Mouse (Mus musculus) adrenal gland, adult (tissue): ENCODE data around the gene Exoc3l2.

ENCODE experiments used
- DNase-seq, 2 experiments: peaks; one replicate each; pipeline ENCODE4 v3.0.0; 2022 to 2023; ENCODE audit warnings: low spot score in 1 of 2; ENCODE audit not compliant: inconsistent age in 2 of 2

Exoc3l2 gene

GRCm38 (mm10) chr7:19462884-19463381 lies at the start of gene Exoc3l2:
Gene Exoc3l2, plus strand, starts transcription at chr7:19463331.
- DNase-seq: peak; percentile 39 to 64

- no peak for DNase-seq
These were observed 49.6 kb upstream of the Exoc3l2 start for GRCm38 (mm10) chr7:19413525-19413924.

- DNase-seq: no peak
These were observed 46.5 kb upstream of the Exoc3l2 start for GRCm38 (mm10) chr7:19416590-19416989.

- DNase-seq: no peak
These were observed 43.0 kb upstream of the Exoc3l2 start for GRCm38 (mm10) chr7:19420121-19420520.

- DNase-seq: peak; percentile 92 to 95
These were observed 42.1 kb upstream of the Exoc3l2 start for GRCm38 (mm10) chr7:19420821-19421636.

- DNase-seq: no peak
These were observed 40.0 kb upstream of the Exoc3l2 start for GRCm38 (mm10) chr7:19423083-19423482.

GRCm38 (mm10) chr7:19424051-19424450 lies 39.1 kb upstream of the Exoc3l2 start:
- no peak for DNase-seq

- DNase-seq: no peak
These were observed 36.8 kb upstream of the Exoc3l2 start for GRCm38 (mm10) chr7:19426349-19426748.

- no peak for DNase-seq
These were observed 36.2 kb upstream of the Exoc3l2 start for GRCm38 (mm10) chr7:19426888-19427287.

- DNase-seq: no peak
These were observed 35.0 kb upstream of the Exoc3l2 start for GRCm38 (mm10) chr7:19427999-19428650.

GRCm38 (mm10) chr7:19429726-19430125 lies 33.4 kb upstream of the Exoc3l2 start:
- DNase-seq: no peak

GRCm38 (mm10) chr7:19430402-19430801 lies 32.7 kb upstream of the Exoc3l2 start:
- DNase-seq: no peak

- no peak for DNase-seq
These were observed 30.7 kb upstream of the Exoc3l2 start for GRCm38 (mm10) chr7:19432475-19432874.

GRCm38 (mm10) chr7:19436276-19436675 lies 26.9 kb upstream of the Exoc3l2 start:
- no peak for DNase-seq

- DNase-seq: no peak
These were observed 26.1 kb upstream of the Exoc3l2 start for GRCm38 (mm10) chr7:19437048-19437447.

- peak; percentile 45 to 56 for DNase-seq
These were observed 21.6 kb upstream of the Exoc3l2 start for GRCm38 (mm10) chr7:19441448-19442091.

GRCm38 (mm10) chr7:19443344-19443743 lies 19.8 kb upstream of the Exoc3l2 start:
- DNase-seq: peak; percentile 80 to 96

GRCm38 (mm10) chr7:19444801-19445200 lies 18.3 kb upstream of the Exoc3l2 start:
- DNase-seq: peak; percentile 77 to 78

- no peak for DNase-seq
These were observed 15.4 kb upstream of the Exoc3l2 start for GRCm38 (mm10) chr7:19447689-19448088.

GRCm38 (mm10) chr7:19449165-19449564 lies 14.0 kb upstream of the Exoc3l2 start:
- DNase-seq: no peak

- DNase-seq: peak in 1 of 2 experiments; percentile 65
These were observed 7.9 kb upstream of the Exoc3l2 start for GRCm38 (mm10) chr7:19455186-19455585.
